Mouse (Mus musculus) left cerebral cortex, adult 18-20 months (tissue): ENCODE data around the gene Ttc38. TPM values are rescaled to one million over a fixed set of nuclear protein-coding genes. Genes with fewer than 3 reads are reported as not detected.
A peak's percentile ranks its signal among the peaks of the same experiment; 100 is the strongest.

Source experiments
- DNase-seq, 2 experiments: peaks; one replicate each; pipeline ENCODE4 v3.0.0; 2021 to 2022; ENCODE audit warnings: low spot score in 2 of 2, mixed read lengths in 1 of 2
- total RNA-seq, 2 experiments: library from RNA; stranded (reverse); gene quantifications; 2 replicates each; pipeline ENCODE4 v1.2.3; 2021

The Ttc38 gene
- total RNA-seq, 2 experiments from 2014 or later = 5.7 to 9.0 TPM

GRCm38 (mm10) chr15:85891971-85892370 lies 59.9 kb downstream of the Ttc38 start:
- DNase-seq = no peak

GRCm38 (mm10) chr15:85892498-85893118 lies 60.5 kb downstream of the Ttc38 start:
- no peak for DNase-seq

- no peak for DNase-seq
Measured at GRCm38 (mm10) chr15:85893871-85894270, 61.8 kb downstream of the Ttc38 start.

GRCm38 (mm10) chr15:85896284-85896683 lies 64.2 kb downstream of the Ttc38 start:
- peak; percentile 80 to 93 for DNase-seq

GRCm38 (mm10) chr15:85897113-85897512 lies 65.0 kb downstream of the Ttc38 start:
- no peak for DNase-seq

- no peak for DNase-seq
Measured at GRCm38 (mm10) chr15:85899396-85899795, 67.3 kb downstream of the Ttc38 start.

GRCm38 (mm10) chr15:85900318-85900717 lies 68.2 kb downstream of the Ttc38 start:
- no peak for DNase-seq

GRCm38 (mm10) chr15:85900801-85901200 lies 68.7 kb downstream of the Ttc38 start:
- DNase-seq = no peak

- DNase-seq = no peak
Measured at GRCm38 (mm10) chr15:85902505-85902904, 70.4 kb downstream of the Ttc38 start.

- DNase-seq = no peak
Measured at GRCm38 (mm10) chr15:85903826-85904225, 71.7 kb downstream of the Ttc38 start.

Other genes starting within 250 kb of the Ttc38 start
- gene Wnt7b, start 249.8 kb upstream of the Ttc38 start, total RNA-seq = 10 to 100 TPM; 32.9 to 37.5 TPM
- 1 to 10 TPM; 3.2 to 4.1 TPM for gene Ppara, start 97.3 kb upstream of the Ttc38 start, total RNA-seq
- gene Cdpf1, start 20.6 kb upstream of the Ttc38 start, total RNA-seq = 10 to 100 TPM; 19.3 to 21.3 TPM
- 1 to 10 TPM in 1 of 2 experiments, under 1 TPM in 1; 0.94 to 1.0 TPM for gene Pkdrej, start 10.6 kb upstream of the Ttc38 start, total RNA-seq
- under 1 TPM; 0.14 to 0.28 TPM for gene Gtse1, start 27.4 kb downstream of the Ttc38 start, total RNA-seq
- gene Trmu, start 47.0 kb downstream of the Ttc38 start, total RNA-seq = 10 to 100 TPM; 21.9 to 28.3 TPM
- 1 to 10 TPM; 4.3 to 5.3 TPM for gene Celsr1, start 201.5 kb downstream of the Ttc38 start, total RNA-seq
- 10 to 100 TPM; 44.2 to 49.4 TPM for gene Gramd4, start 225.4 kb downstream of the Ttc38 start, total RNA-seq